Mouse (Mus musculus) Patski (cell line): ENCODE data around the gene Iqsec1. TPM values are rescaled to one million over a fixed set of nuclear protein-coding genes. Genes with fewer than 3 reads are reported as not detected.

Source experiments
- ATAC-seq: fragments of 100-300 bp; one replicate; pipeline ENCODE4 v1.8.0; 2021
- CTCF ChIA-PET: fragments of 350-600 bp; sonication (Branson Sonifier 250); formaldehyde crosslinking; loops from one replicate; lab custom pipeline; 2022; ENCODE audit warnings: inconsistent platforms; lab: Charles Lee
- POLR2A ChIA-PET: fragments of 350-600 bp; sonication (Branson Sonifier 250); formaldehyde crosslinking; loops from one replicate; lab custom pipeline; 2022; ENCODE audit warnings: antibody characterized with exemption, inconsistent platforms; lab: Charles Lee
- DNase-seq: peaks from one replicate; pipeline ENCODE4 v3.0.0-alpha.2; 2011; ENCODE audit warnings: low read depth, low spot score
- H3K27me3 ChIP-seq: fragments of 371-371 bp; one replicate; pipeline ENCODE4 v1.5.1; 2021
- CTCF ChIP-seq: fragments of 100-300 bp; IDR thresholded peaks from one replicate; pipeline ENCODE4 v1.5.1; 2021
- in situ Hi-C: fragments of 300-500 bp; cut with MboI; formaldehyde crosslinking; loops from 3 replicates; pipeline ENCODE4 v1.11.1; 2018; ENCODE audit warnings: low pct_unique_long_range_greater_than_20kb, mixed read lengths
- polyA plus RNA-seq: library from polyadenylated mRNA; unstranded; gene quantifications from one replicate; pipeline ENCODE4 v1.2.3, GENCODE M21; 2021

Iqsec1 gene
- polyA plus RNA-seq, 1 experiment from 2014 or later = 120 TPM

DNA sequence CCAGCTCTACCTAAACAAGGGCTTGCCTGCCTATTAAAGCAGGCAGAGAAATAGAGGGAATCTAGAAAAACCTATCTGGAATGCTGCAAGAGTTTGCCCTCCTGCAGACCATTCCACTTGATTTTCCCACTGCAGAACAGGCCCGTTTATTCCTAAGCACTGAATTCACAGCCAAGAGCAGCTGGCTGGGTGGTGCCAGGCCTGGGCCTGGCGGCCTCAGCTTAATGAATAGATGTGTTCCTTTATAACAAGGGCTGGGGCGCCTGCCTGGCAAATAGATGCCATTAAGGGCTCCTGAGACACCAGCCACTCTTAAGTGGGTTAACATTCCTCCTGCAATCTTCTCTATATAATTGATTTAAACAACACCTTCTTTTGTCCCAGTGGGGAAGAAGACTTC is 265.5 kb downstream of the Iqsec1 start:
- no peak for ATAC-seq
- CTCF ChIA-PET = interaction anchor here (1.3 kb wide), 2 partner anchors 57 to 69 kb away, joined by 3 read pairs; no protein-coding TSS in a partner anchor
- POLR2A ChIA-PET = no interaction called here
- DNase-seq = no peak
- no peaks in the 10 kb centered on the region for H3K27me3 ChIP-seq
- TF ChIP-seq CTCF = no peak
- in situ Hi-C loops = loop anchor here (5.0 kb wide), 1 partner anchor 66 kb away; no protein-coding TSS in a partner anchor

DNA sequence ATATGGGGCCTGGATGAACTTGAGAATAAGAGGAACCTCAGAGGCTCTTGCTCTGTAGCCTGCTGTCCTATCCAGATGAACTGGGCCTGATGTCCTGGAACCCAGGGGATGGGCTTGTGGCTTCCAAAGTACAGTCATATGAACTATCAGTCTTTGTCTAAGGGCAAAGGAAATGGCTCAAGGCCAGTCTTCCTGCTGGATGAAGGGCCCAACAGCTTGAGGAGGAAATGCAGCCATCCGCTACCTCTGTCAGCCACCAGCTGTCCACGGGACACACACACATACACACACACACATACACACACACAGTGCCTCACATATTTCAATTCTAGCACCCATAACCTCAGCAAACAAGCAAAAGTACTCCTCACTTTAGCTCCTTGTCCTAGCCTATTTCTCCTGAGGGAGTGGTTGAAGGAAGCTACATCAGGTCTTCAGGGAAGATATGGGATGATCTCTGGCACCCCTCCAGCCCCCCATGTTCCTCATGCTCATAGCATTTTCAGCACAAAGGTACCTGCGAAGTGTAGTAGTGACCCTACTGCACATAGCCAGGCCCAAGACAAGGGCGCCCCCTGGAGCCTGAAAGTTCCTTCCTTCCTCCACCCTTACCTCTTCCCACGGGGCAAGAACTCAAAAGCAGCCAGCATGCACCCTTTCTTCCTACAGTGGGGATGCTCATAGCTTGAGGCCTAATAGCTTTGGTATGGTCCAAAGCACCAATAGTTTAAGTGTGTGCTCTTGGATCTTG is 267.3 kb downstream of the Iqsec1 start:
- ATAC-seq (no peak), DNase-seq (no peak)
- CTCF ChIA-PET = interaction anchor here (0.7 to 1.6 kb wide), 3 partner anchors 9 to 55 kb away, joined by 3 to 6 read pairs (median 3); no protein-coding TSS in a partner anchor
- no peak for TF ChIP-seq CTCF
- no peaks in the 10 kb centered on the region for H3K27me3 ChIP-seq
- POLR2A ChIA-PET = no interaction called here
- in situ Hi-C loops = loop anchor here (5.0 kb wide), 1 partner anchor 64 kb away; no protein-coding TSS in a partner anchor

DNA sequence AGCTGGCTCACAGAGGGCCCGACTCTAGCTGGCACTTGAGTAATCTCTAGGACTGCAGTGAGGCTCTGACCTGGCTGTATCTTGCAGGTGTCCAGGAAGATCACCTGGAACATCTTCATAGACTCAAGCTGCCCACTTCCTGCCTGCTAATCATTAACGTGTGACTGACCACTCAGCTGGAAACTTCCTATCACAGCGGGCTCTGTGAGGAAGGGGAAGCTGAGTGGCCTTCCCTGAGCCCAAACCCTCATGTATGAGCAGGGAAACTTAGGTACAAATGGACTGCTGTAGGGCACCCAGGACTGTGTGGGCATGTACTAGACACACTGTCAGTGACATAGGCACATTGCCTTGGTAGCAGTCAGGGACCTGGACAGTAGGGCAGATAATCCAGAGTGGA is 268.3 kb downstream of the Iqsec1 start:
- in situ Hi-C loops = loop anchor here (5.0 kb wide), 1 partner anchor 63 kb away; no protein-coding TSS in a partner anchor
- ATAC-seq (no peak), DNase-seq (no peak)
- ChIA-PET POLR2A (interaction anchor here (0.8 kb wide), 1 partner anchor 55 kb away, joined by 3 read pairs; no protein-coding TSS in a partner anchor), CTCF (interaction anchor here (1.1 kb wide), 1 partner anchor 13 kb away, joined by 3 read pairs; no protein-coding TSS in a partner anchor)
- H3K27me3 ChIP-seq = no peaks in the 10 kb centered on the region
- no peak for TF ChIP-seq CTCF

DNA sequence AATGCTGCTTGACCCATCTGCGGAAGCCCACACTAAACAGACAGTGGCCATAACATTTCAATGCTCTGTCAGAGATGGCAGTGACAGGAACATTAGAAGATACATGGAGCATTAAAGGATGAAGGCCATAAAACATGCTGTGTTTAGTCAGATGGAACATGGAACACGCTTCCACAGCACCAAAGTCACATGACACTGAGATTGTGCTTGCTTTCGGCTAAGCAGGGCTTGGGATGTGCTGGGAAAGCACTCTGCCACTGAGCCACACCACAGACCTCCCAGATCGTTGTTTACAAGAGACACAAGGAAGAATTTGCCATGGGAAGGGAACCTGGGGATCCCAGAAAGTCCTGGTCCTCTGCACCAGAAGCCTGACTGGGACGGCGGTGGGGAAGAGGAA is 269.1 kb downstream of the Iqsec1 start:
- DNase-seq (no peak), ATAC-seq (no peak)
- in situ Hi-C loops = no loop called here
- TF ChIP-seq CTCF = no peak
- POLR2A ChIA-PET = interaction anchor here (0.8 kb wide), 1 partner anchor 54 kb away, joined by 3 read pairs; no protein-coding TSS in a partner anchor
- CTCF ChIA-PET = interaction anchor here (1.1 kb wide), 1 partner anchor 13 kb away, joined by 3 read pairs; no protein-coding TSS in a partner anchor
- no peaks in the 10 kb centered on the region for H3K27me3 ChIP-seq

DNA sequence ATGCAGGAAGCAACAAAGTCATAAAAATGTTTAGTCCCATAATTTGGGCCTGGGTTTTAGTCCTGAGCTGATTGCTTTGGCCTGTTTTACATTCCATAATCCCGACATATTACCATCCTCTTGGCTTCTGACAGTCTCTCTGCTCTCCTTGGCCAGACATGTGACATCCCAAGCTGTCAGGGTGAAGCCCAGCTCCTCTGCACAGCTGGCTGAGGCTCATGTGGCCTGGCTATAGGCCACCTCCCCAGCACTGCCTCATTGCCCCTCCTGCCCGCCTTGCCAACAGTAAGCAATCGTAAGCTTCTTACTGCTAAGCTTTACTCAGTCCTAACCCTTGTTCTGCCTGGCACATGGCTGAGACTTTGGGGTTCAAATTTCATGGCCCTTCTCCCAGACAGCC is 270.0 kb downstream of the Iqsec1 start:
- in situ Hi-C loops = no loop called here
- CTCF ChIA-PET = interaction anchor here (0.8 to 1.1 kb wide), 3 partner anchors 13 to 390 kb away, joined by 3 read pairs; no protein-coding TSS in a partner anchor
- no peak for ATAC-seq
- TF ChIP-seq CTCF = no peak
- DNase-seq = no peak
- no peaks in the 10 kb centered on the region for H3K27me3 ChIP-seq
- POLR2A ChIA-PET = no interaction called here

DNA sequence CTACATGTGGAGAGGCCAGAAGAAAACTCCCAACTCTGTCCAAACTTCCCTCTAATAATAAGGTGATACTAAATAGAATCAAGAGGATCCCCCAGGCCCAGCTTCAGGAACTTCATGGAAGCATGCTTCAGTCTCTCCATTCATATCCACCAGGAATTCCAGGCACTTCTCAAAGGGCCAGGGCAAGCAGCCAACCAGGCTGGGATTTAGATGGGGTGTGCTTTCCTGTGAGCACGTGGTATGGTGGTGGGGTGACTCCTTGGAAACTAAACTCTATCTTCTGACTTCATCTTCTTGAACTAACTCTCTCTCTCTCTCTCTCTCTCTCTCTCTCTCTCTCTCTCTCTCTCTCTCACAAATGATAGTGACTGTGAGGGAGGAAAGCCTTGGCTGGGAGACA is 270.8 kb downstream of the Iqsec1 start:
- no peak for TF ChIP-seq CTCF
- DNase-seq (no peak), ATAC-seq (no peak)
- POLR2A ChIA-PET = no interaction called here
- CTCF ChIA-PET = no interaction called here
- in situ Hi-C loops = no loop called here
- H3K27me3 ChIP-seq = no peaks in the 10 kb centered on the region

DNA sequence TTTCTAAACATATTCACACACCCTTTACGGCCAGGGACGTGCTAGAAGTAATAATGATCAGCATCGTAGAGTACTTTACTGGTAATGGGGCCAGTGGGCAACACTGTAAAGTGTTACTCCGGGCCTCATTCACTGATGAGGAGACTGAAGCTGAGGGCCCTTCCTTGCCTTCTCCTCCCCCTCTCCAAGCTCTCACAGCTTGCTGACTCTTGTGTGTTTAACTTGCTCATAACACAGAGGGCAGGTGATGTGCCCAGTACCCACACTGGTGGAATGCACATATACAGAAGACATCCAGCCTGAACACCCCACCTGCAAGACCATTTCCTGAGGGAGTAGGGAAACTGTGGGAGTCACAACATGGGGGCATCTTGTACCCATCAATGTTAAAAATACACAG is 271.6 kb downstream of the Iqsec1 start:
- in situ Hi-C loops = no loop called here
- ChIA-PET POLR2A (no interaction called here), CTCF (no interaction called here)
- no peaks in the 10 kb centered on the region for H3K27me3 ChIP-seq
- ATAC-seq (no peak), DNase-seq (no peak)
- no peak for TF ChIP-seq CTCF

DNA sequence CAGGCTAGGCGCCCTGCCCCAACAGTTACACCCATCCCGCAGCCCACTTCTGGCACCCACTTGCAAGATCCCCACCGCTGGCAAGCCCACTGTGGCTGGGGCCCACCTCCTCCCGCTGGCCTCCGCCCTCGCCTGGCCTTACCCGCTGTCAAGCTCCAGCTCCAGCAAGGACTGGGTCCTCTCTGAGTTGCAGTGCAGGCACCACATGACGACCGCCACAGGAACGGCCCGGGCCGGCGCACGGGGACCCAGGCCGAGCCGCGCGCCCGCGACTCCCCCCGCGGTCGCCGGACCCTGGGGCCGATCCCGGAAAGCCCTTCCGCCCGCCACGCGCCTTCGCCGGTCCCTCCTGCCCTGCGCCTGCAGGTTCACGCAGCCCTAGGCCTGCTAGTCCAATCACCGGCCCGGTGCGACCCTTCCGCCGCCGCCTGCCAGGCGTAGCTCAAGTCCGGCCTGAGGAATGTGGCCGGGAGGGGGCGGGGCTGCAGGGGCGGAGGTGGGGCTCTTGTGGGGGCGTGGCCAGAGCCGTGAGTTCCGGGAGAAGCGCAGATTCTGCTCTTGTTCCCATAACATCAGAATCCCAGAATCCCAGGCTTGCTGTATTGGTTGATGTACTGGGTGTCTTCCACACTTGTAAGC is 272.3 kb downstream of the Iqsec1 start:
- ChIA-PET POLR2A (no interaction called here), CTCF (no interaction called here)
- TF ChIP-seq CTCF = no peak
- no peaks in the 10 kb centered on the region for H3K27me3 ChIP-seq
- ATAC-seq (peak; percentile 66), DNase-seq (no peak)
- in situ Hi-C loops = no loop called here

DNA sequence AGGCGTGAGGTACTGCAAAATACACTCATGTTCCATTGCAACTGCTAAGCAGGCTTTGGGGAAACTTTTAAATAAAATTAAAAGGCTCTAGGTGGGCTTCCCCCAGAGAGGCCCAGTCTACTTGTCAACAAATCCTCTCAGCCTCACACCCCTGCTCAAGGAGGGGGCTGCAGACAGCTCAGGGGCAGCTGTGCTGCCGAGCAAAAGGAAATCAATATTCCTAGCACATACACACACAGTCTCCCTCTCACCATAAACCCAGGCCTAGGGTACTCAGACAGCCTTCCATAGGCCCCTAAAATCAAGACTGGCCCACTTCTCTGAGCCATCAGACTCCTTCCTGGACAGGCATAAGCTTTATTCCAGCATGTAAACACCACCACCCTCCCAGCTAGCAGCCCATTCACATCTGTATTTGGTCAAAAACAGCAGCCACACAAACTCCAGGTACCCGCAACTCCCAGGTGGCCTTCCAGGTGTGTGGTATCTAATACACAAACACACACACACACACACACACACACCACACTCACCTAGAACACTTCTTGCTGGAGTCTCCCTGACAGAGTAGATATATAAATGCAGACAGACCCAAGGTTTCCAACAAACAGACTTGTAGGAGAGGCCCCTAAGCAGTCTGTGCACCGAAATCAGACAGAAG is 273.1 kb downstream of the Iqsec1 start:
- no peak for TF ChIP-seq CTCF
- no peaks in the 10 kb centered on the region for H3K27me3 ChIP-seq
- in situ Hi-C loops = no loop called here
- DNase-seq (no peak), ATAC-seq (no peak)
- CTCF ChIA-PET = interaction anchor here (1.2 to 1.3 kb wide), 2 partner anchors 56 to 137 kb away, joined by 3 read pairs; no protein-coding TSS in a partner anchor
- POLR2A ChIA-PET = interaction anchor here (1.0 kb wide), 1 partner anchor 11 kb away, joined by 3 read pairs; no protein-coding TSS in a partner anchor

DNA sequence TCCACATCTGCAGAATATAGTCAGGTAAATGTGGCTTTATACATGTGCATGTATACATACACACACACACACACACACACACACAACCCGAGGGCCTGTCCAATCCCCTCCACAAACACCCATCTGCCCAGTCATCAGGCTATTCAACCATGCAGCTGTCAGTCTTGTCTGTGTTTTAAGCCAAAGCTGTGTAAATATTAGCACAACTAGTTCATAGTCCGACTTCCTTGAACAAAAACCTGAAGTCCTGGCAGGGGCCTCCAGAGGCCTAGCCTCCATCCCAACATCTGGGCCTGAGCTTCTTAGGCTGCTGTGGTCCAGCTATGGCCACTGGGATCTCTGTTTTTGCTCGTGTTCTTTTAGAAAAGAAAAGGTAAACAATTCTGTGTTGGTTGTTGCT is 274.8 kb downstream of the Iqsec1 start:
- ATAC-seq (no peak), DNase-seq (no peak)
- no peaks in the 10 kb centered on the region for H3K27me3 ChIP-seq
- POLR2A ChIA-PET = interaction anchor here (0.9 kb wide), 1 partner anchor 9 kb away, joined by 3 read pairs; no protein-coding TSS in a partner anchor
- CTCF ChIA-PET = interaction anchor here (1.1 to 1.6 kb wide), 3 partner anchors 11 to 107 kb away, joined by 3 to 4 read pairs (median 4); no protein-coding TSS in a partner anchor
- TF ChIP-seq CTCF = no peak
- in situ Hi-C loops = no loop called here
